Mouse (Mus musculus) 416B (cell line): ENCODE data around the gene Lpar3.

Source experiments
- DNase-seq: peaks from one replicate; pipeline ENCODE4 v3.0.0; 2011; ENCODE audit warnings: low read depth

Gene Lpar3

GRCm38 (mm10) chr3:146220776-146221486 lies at the start of gene Lpar3:
Gene Lpar3, plus strand, starts transcription at chr3:146220963.
- no peak for DNase-seq

DNA sequence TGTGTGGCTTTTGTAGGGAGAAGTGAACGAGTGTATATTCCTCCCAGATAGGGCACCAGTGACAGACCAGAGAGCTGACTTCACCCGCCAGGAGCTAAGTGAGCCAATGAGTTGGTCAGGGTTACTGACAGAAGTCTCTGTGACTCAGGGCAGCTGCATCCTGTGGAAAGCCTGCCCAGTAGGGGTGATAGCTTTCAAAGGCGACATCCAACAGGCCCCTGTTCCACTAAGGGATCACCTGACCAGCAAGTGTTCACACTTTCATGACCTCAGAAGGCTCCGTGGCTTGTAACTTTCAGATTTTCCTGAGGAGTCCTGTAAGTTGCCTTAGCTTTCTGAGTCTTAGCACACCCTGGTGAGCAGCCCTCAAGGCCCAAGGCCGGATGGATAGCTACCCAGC lies 47.7 kb upstream of the Lpar3 start:
- DNase-seq: peak; percentile 42

DNA sequence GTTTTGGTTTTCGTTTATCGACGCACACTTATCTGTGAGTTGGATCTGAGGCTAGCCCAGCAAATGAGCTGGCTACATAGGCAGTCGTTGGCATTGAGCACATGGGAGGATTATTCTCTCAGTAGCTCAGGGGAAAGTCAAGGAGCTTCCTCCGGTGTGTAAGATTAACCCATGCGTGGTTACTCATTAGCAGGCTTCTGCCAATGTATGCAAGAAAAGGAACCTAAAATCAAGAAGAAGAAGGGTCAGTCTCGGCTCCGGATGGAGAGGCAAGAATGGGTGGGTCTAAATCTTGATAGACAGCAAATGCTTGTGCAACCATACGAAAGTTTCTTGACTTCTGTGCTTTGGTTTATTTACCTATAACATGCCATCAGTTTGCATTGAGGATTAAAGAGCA lies 46.5 kb upstream of the Lpar3 start:
- DNase-seq: no peak

DNA sequence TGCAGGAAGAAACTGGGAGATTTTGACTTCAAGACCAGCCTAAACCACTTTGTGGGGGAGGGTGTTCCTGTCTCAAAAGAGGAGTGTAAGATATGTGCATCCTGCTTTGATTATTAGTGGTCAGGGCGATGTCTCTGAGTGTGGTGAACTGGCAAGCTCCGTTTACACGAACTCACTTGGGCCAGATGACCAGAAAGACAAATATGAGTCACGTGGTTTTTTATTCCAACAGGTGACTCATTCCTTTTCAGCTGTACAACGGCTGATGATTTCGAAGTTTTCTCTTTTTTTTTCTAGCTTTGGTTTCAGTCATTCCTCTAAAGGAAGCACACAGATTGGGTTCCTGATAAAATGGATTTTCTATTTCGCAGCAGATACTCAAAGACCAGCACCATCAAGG lies 43.5 kb upstream of the Lpar3 start:
- DNase-seq: peak; percentile 68

GRCm38 (mm10) chr3:146177748-146178582 lies 42.8 kb upstream of the Lpar3 start:
- peak; percentile 87 for DNase-seq

GRCm38 (mm10) chr3:146180341-146180740 lies 40.4 kb upstream of the Lpar3 start:
- DNase-seq: no peak

- peak; percentile 65 for DNase-seq
Observed at GRCm38 (mm10) chr3:146180986-146181385, 39.8 kb upstream of the Lpar3 start.

GRCm38 (mm10) chr3:146184992-146185657 lies 35.6 kb upstream of the Lpar3 start:
- DNase-seq: peak; percentile 84

GRCm38 (mm10) chr3:146186033-146186432 lies 34.7 kb upstream of the Lpar3 start:
- DNase-seq: no peak

GRCm38 (mm10) chr3:146189933-146190332 lies 30.8 kb upstream of the Lpar3 start:
- DNase-seq: no peak

GRCm38 (mm10) chr3:146192507-146192906 lies 28.3 kb upstream of the Lpar3 start:
- DNase-seq: no peak

GRCm38 (mm10) chr3:146195153-146195552 lies 25.6 kb upstream of the Lpar3 start:
- no peak for DNase-seq

- DNase-seq: no peak
Observed at GRCm38 (mm10) chr3:146196301-146196700, 24.5 kb upstream of the Lpar3 start.

- no peak for DNase-seq
Observed at GRCm38 (mm10) chr3:146196780-146197743, 23.7 kb upstream of the Lpar3 start.

GRCm38 (mm10) chr3:146197785-146198184 lies 23.0 kb upstream of the Lpar3 start:
- no peak for DNase-seq

DNA sequence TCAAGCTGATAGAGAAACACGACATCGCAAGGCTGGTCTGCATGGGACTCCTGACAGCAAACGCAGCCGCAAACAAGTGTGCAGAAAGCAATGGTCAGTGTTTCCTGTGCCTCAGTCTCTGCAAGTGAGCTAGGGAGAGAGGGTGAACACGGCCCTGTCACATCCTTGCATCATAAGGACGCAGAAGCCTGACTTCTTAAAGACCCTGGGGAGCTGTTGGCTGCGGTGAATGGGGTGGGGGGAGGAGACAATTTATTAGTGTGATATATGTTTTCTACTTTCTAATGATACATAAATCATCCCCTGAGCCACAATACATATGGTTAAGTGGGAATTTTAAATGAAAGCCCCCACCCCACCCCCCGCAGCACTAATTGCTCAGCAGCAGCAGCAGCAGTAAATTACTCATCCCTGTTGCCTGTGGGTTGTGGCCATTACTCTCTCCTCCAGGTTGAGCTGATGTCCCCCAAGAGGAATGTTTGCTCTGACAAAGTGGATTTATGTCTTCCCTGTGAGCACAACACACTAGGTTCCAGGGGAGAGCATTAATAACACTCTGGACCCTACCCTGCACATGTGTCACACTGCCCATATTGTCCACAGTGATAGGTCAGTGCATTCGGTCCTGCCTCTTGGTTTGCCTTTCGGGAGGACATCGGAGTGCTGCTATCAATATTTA lies 21.8 kb upstream of the Lpar3 start:
- no peak for DNase-seq

GRCm38 (mm10) chr3:146199486-146199885 lies 21.3 kb upstream of the Lpar3 start:
- no peak for DNase-seq

DNA sequence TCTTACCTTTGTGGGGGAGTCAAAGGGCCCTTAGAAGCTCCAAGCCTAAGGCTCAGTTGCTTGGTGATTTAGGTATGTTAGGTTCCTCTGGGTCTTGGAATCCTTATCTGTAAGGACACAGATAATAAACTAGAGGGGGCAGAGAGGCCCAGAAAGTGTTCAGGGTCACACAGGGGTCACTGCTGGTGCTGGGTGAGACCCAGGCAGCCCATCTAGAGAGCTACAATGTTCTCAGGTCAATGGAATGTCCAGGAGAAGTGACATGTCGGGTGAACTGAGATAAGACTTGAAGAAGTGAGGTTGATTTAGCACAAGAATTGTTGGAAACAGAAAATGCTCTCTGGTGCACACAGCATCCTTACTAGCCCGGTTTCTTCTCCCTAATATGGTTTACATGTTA lies 16.4 kb upstream of the Lpar3 start:
- no peak for DNase-seq

- no peak for DNase-seq
Observed at GRCm38 (mm10) chr3:146205305-146205704, 15.5 kb upstream of the Lpar3 start.

DNA sequence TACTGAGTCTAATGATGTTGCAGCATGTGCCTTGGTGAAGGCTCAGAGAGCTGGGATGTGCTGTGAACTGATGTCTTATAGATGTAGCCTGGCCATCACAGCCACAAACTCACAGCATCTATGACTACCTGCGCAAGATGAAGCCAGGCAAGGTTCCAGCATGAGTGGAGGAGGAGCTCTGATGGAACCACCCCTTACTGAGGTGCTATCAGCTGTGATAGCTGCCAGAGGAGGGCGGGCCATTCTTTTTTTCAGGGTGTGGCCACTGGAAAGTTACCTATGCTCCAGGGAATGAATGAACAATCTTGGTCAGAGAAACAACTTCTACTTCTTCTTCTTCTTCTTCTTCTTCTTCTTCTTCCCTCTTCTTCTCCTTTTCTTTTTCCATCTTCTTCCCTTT lies 14.1 kb upstream of the Lpar3 start:
- DNase-seq: no peak

DNA sequence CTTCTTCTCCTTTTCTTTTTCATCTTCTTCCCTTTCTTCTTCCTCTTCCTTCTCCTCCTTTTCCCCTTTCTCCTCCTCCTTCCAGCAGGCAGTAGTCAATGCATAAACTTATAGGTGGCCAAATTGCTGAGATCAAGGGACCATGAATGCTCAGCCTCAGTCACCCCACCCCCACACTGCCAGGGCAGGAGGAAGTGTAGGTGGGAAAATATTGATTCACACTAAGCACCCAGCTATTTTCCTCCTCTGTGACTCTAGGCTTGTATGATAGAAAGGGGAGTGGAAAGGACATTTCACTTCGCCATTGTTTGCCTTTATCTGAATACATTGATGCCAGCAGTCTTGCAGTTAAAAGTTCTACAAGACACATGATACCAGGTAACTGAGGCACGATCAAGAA lies 13.3 kb upstream of the Lpar3 start:
- DNase-seq: no peak
